Mouse (Mus musculus): ENCODE measurements at regions not wholly inside any gene's neighbourhood (a gene's known extent, or its start where the extent isn't known, plus 50 kb on each side); places are given as distances from the start of the nearest gene placed in this dataset.

DNA sequence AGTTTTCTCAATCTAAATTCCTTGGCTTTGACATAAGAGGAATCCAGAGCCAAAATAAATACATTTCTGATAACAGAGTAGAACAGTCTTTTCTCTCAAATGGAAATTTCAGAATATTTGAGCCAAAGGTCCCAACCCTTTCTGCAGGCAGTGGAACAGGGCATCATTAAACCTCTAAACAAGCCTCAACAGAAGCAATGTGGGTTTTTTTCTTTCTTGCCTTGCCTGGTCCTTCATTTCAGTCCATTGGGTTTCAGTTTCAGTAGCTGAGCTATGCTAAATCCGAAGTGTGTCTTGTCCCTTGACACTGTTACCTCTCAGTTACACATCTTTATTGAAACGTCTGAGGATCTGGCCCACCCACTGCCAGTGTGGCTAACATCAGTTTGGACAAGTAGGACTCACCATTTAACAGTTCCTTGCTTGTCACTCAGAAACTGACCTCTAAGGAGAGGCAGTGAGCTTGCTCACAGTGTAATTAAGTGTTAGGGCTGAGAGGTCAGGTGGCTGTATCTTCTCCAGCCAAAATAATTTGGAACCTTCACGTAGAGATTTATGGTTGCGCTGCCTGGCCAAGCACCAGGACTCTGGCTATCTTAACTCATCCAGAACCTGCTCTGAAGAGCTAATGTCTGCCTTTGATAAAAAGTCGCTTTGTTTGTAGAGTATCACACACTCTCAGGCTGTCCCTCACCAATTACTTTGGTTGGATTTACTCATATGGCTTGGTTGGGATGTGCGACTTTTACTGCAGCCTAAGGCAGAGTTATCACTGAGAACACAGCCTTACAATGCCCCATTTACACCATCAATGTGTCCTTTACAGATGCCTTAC is 545.2 kb downstream of the Efnb2 start:
- DNase-seq (ENCODE audit: low spot score), result no peak

DNA sequence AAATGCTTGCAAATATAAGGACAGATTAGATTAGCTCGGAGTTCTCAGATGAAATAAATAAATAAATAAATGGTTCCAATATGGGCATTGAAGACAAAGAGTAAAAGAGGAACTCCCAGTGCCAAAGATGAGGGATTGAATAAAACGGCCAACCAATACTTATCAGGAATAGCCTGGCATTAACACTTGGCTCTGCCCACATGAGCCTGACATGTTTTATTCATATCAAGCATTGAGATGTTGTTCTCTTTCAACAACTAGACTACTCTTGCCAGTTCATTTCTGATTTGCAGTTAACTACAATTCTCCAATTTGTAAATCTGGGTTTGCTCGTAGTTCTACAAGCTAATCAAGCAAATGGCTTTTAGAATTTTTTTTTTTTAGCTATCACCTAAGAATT is 546.4 kb downstream of the Efnb2 start:
- 84% methylated on average over 3 of the region's 3 CpGs for WGBS
- no peak for DNase-seq (ENCODE audit: low spot score)
- H3K36me3 ChIP-seq (ENCODE audit: control insufficient read depth, insufficient read depth, low read length), result no peaks in the 10 kb centered on the region
- no peaks in the 10 kb centered on the region for H3K9me3 ChIP-seq (ENCODE audit: control insufficient read depth, low read length)
- no peaks in the 10 kb centered on the region for H3K27me3 ChIP-seq (ENCODE audit: control insufficient read depth, insufficient read depth, low read length)
- no peak overlapping the region for H3K27ac ChIP-seq (replicated peaks; ENCODE audit: low read depth, low read length)
- H3K4me2 ChIP-seq (replicated peaks; ENCODE audit: low read depth, low read length, severe bottlenecking), result no peak overlapping the region
- no peak overlapping the region for H3K9ac ChIP-seq (ENCODE audit: low read depth, low read length, severe bottlenecking)
- ATAC-seq (ENCODE audit: low FRiP score, low read depth), result no peak
- no peak for TF ChIP-seq POLR2A (IDR thresholded peaks at IDR 0.05; ENCODE audit: borderline replicate concordance, extremely low read depth, insufficient read depth, insufficient read length)
- 0 out of 2 replicates have a peak, but pooled peaks cover 3% of the 10 kb centered on the region for H3K4me1 ChIP-seq (ENCODE audit: control insufficient read depth, insufficient read depth, low read length)
- H3K4me3 ChIP-seq (replicated peaks; ENCODE audit: low read length), result no peak overlapping the region

More for the DNA sequence above, 545.2 kb downstream of the Efnb2 start:
- Histone ChIP-seq H3K27ac (replicated peaks; ENCODE audit: low read depth, low read length) (no peak overlapping the region), H3K4me2 (replicated peaks; ENCODE audit: low read depth, low read length, severe bottlenecking) (no peak overlapping the region), H3K4me3 (replicated peaks; ENCODE audit: low read length) (no peak overlapping the region), H3K9me3 (ENCODE audit: control insufficient read depth, low read length) (no peaks in the 10 kb centered on the region), H3K36me3 (ENCODE audit: control insufficient read depth, insufficient read depth, low read length) (no peaks in the 10 kb centered on the region), H3K4me1 (ENCODE audit: control insufficient read depth, insufficient read depth, low read length) (0 out of 2 replicates have a peak, but pooled peaks cover 3% of the 10 kb centered on the region), H3K9ac (ENCODE audit: low read depth, low read length, severe bottlenecking) (no peak overlapping the region), H3K27me3 (ENCODE audit: control insufficient read depth, insufficient read depth, low read length) (no peaks in the 10 kb centered on the region)
- 41% methylated on average over 6 of the region's 6 CpGs for WGBS
- ATAC-seq (ENCODE audit: low FRiP score, low read depth), result no peak
- TF ChIP-seq POLR2A (IDR thresholded peaks at IDR 0.05; ENCODE audit: borderline replicate concordance, extremely low read depth, insufficient read depth, insufficient read length), result no peak

DNA sequence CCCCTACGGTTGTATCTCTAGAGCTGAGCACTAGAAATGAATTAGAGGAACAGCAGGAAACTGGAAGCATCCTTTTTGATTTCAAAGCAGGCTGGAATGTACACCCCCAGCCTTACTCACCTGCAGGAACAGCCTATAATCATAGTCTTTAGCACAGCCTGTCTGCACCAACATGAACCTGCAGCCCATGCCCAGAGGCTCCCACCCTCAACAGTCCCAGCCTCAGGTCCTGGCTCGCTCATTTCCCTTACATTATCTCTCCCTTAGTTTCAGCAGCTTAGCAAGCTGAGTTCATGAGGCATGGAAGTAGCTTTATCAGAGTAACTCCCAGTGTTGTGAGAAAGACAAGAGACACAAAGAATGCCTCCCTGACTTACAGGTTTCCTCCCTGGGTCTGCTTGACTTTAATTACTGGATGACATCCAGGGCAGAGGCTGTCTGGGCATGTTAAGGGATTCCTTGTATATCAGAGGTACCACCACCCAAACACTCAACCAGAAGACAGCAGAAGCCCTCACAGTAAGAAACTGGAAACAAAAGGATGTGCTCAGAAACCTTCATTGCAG is 551.2 kb downstream of the Efnb2 start:
- DNase-seq (ENCODE audit: low spot score), result peak; percentile 18

DNA sequence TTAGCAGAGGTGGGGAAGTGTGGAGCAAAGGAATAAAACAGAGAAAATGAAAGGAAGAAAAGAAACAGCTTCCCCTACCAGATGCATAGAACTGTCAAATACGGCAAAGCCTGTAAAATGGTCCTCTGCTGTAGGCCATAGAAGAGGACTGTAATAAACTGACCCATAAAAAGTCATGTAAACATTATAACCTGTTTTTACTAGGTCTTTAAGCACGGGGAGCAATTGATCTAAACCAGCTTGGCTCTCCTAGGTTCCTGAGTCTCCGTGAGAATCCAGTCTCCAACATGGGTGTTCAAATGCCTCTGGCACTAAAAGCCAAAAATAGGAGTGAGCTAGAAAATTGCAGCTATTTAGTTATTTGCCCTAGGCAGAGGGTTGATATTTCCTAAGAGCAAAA is 557.5 kb downstream of the Efnb2 start:
- 13% methylated on average over 3 of the region's 3 CpGs for WGBS
- ATAC-seq (ENCODE audit: low FRiP score, low read depth) (peak; percentile 51; the same call in 1 of the 2 replicates), DNase-seq (ENCODE audit: low spot score) (peak; percentile 74)
- TF ChIP-seq POLR2A (IDR thresholded peaks at IDR 0.05; ENCODE audit: borderline replicate concordance, extremely low read depth, insufficient read depth, insufficient read length), result no peak
- Histone ChIP-seq H3K4me2 (replicated peaks; ENCODE audit: low read depth, low read length, severe bottlenecking) (no peak overlapping the region), H3K4me1 (ENCODE audit: control insufficient read depth, insufficient read depth, low read length) (peaks cover 26% of the 10 kb centered on the region), H3K27me3 (ENCODE audit: control insufficient read depth, insufficient read depth, low read length) (0 out of 2 replicates have a peak, but pooled peaks cover 6% of the 10 kb centered on the region), H3K9me3 (ENCODE audit: control insufficient read depth, low read length) (no peaks in the 10 kb centered on the region), H3K27ac (replicated peaks; ENCODE audit: low read depth, low read length) (no peak overlapping the region), H3K4me3 (replicated peaks; ENCODE audit: low read length) (no peak overlapping the region), H3K36me3 (ENCODE audit: control insufficient read depth, insufficient read depth, low read length) (no peaks in the 10 kb centered on the region), H3K9ac (ENCODE audit: low read depth, low read length, severe bottlenecking) (no peak overlapping the region)

More for the DNA sequence above, 551.2 kb downstream of the Efnb2 start:
- Histone ChIP-seq H3K9ac (ENCODE audit: low read depth, low read length, severe bottlenecking) (no peak overlapping the region), H3K9me3 (ENCODE audit: control insufficient read depth, low read length) (no peaks in the 10 kb centered on the region), H3K27me3 (ENCODE audit: control insufficient read depth, insufficient read depth, low read length) (0 out of 2 replicates have a peak, but pooled peaks cover 6% of the 10 kb centered on the region), H3K4me2 (replicated peaks; ENCODE audit: low read depth, low read length, severe bottlenecking) (no peak overlapping the region), H3K4me1 (ENCODE audit: control insufficient read depth, insufficient read depth, low read length) (0 out of 2 replicates have a peak, but pooled peaks cover 3% of the 10 kb centered on the region), H3K36me3 (ENCODE audit: control insufficient read depth, insufficient read depth, low read length) (no peaks in the 10 kb centered on the region), H3K4me3 (replicated peaks; ENCODE audit: low read length) (no peak overlapping the region), H3K27ac (replicated peaks; ENCODE audit: low read depth, low read length) (no peak overlapping the region)
- WGBS, result 57% methylated on average over 2 of the region's 2 CpGs
- no peak for TF ChIP-seq POLR2A (IDR thresholded peaks at IDR 0.05; ENCODE audit: borderline replicate concordance, extremely low read depth, insufficient read depth, insufficient read length)
- no peak for ATAC-seq (ENCODE audit: low FRiP score, low read depth)

DNA sequence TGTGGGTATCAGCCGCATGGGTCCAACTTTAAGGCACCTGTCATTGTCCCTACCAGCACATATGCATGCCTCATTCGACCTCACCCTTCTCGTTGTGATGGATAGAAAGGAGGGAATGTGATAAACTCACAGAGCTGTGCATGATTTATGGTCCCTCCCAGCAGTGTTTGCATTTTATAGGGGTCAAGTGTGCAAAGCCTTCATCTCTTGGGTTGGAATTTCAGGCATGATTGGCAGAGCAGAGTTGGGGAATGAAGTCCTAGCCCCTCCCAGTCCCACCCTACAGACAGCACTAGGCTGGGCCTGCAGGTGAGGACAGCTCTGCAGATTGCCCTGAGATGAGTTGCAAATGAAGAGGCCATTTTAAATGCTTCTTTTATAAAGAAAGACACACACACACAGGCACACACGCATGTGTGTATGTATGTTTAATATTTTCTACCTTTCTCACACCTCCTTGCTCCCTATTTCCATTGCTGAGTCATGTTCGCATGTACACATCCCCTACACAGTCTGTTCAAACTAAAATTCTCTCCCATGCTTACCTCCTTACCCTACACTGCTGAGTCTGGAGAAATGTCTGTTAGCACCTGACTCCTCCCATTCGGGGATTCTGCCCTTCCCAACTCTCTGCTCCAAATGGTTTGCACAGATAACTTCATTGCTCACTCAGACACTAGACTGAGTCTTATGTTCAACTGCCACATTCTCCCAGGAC is 558.9 kb downstream of the Efnb2 start:
- ATAC-seq (ENCODE audit: low FRiP score, low read depth) (no peak), DNase-seq (ENCODE audit: low spot score) (peak; percentile 20)
- H3K9me3 ChIP-seq (ENCODE audit: control insufficient read depth, low read length), result no peaks in the 10 kb centered on the region

More for the DNA sequence above, 558.9 kb downstream of the Efnb2 start:
- peaks cover 26% of the 10 kb centered on the region for H3K4me1 ChIP-seq (ENCODE audit: control insufficient read depth, insufficient read depth, low read length)
- H3K4me2 ChIP-seq (replicated peaks; ENCODE audit: low read depth, low read length, severe bottlenecking), result no peak overlapping the region
- H3K36me3 ChIP-seq (ENCODE audit: control insufficient read depth, insufficient read depth, low read length), result no peaks in the 10 kb centered on the region
- H3K4me3 ChIP-seq (replicated peaks; ENCODE audit: low read length), result no peak overlapping the region
- H3K27me3 ChIP-seq (ENCODE audit: control insufficient read depth, insufficient read depth, low read length), result no peaks in the 10 kb centered on the region
- no peak overlapping the region for H3K9ac ChIP-seq (ENCODE audit: low read depth, low read length, severe bottlenecking)
- WGBS, result 46% methylated on average over 6 of the region's 6 CpGs
- TF ChIP-seq POLR2A (IDR thresholded peaks at IDR 0.05; ENCODE audit: borderline replicate concordance, extremely low read depth, insufficient read depth, insufficient read length), result no peak
- no peak overlapping the region for H3K27ac ChIP-seq (replicated peaks; ENCODE audit: low read depth, low read length)

Data from limb, embryonic 14.5 days (tissue).